Mouse (Mus musculus): ENCODE measurements around the gene Flii. TPM values are rescaled to one million over a fixed set of nuclear protein-coding genes. Genes with fewer than 3 reads are reported as not detected.

Gene Flii
- polyA plus RNA-seq, 1 experiment from 2014 or later: 76.7 TPM

- Histone ChIP-seq H3K27me3 (no peaks in the 10 kb centered on the region), H3K4me1 (no peaks in the 10 kb centered on the region), H3K4me2 (replicated peaks) (no peak overlapping the region), H3K9me3 (replicated peaks) (no peaks in the 10 kb centered on the region), H3K36me3 (peaks cover 99% of the 10 kb centered on the region), H3K27ac (no peak overlapping the region), H3K4me3 (no peak overlapping the region), H3K9ac (no peak overlapping the region)
- no peak for ATAC-seq (ENCODE audit: low FRiP score)
- 93% methylated on average over 18 of the region's 18 CpGs for WGBS
These were observed 15.0 kb downstream of the Flii start for GRCm38 (mm10) chr11:60712040-60712439.

- H3K36me3 ChIP-seq: peaks cover 99% of the 10 kb centered on the region
- H3K4me2 ChIP-seq (replicated peaks): no peak overlapping the region
- H3K4me1 ChIP-seq: no peaks in the 10 kb centered on the region
- ATAC-seq (ENCODE audit: low FRiP score): no peak
- no peaks in the 10 kb centered on the region for H3K27me3 ChIP-seq
- no peak overlapping the region for H3K27ac ChIP-seq
- no peaks in the 10 kb centered on the region for H3K9me3 ChIP-seq (replicated peaks)
- 97% methylated on average over 17 of the region's 17 CpGs for WGBS
- H3K9ac ChIP-seq: no peak overlapping the region
- H3K4me3 ChIP-seq: no peak overlapping the region
These were observed 15.8 kb downstream of the Flii start for GRCm38 (mm10) chr11:60711218-60711617.

GRCm38 (mm10) chr11:60709481-60710465, 17.3 kb downstream of the Flii start:
- Histone ChIP-seq H3K27me3 (no peaks in the 10 kb centered on the region), H3K4me3 (no peak overlapping the region), H3K36me3 (peaks cover 99% of the 10 kb centered on the region), H3K4me1 (no peaks in the 10 kb centered on the region), H3K9me3 (replicated peaks) (no peaks in the 10 kb centered on the region), H3K9ac (no peak overlapping the region), H3K27ac (no peak overlapping the region), H3K4me2 (replicated peaks) (no peak overlapping the region)
- ATAC-seq (ENCODE audit: low FRiP score): no peak
- 93% methylated on average over 45 of the region's 45 CpGs for WGBS

GRCm38 (mm10) chr11:60708631-60709030, 18.4 kb downstream of the Flii start:
- Histone ChIP-seq H3K36me3 (peaks cover 95% of the 10 kb centered on the region), H3K9me3 (replicated peaks) (no peaks in the 10 kb centered on the region), H3K4me3 (no peak overlapping the region), H3K4me1 (peaks cover 4% of the 10 kb centered on the region), H3K27me3 (no peaks in the 10 kb centered on the region), H3K27ac (no peak overlapping the region), H3K4me2 (replicated peaks) (no peak overlapping the region), H3K9ac (no peak overlapping the region)
- no peak for ATAC-seq (ENCODE audit: low FRiP score)
- WGBS: 91% methylated on average over 10 of the region's 10 CpGs

- no peak overlapping the region for H3K4me3 ChIP-seq
- H3K9ac ChIP-seq: no peak overlapping the region
- H3K4me1 ChIP-seq: peaks cover 13% of the 10 kb centered on the region
- H3K27ac ChIP-seq: no peak overlapping the region
- H3K9me3 ChIP-seq (replicated peaks): no peaks in the 10 kb centered on the region
- no peaks in the 10 kb centered on the region for H3K27me3 ChIP-seq
- peaks cover 90% of the 10 kb centered on the region for H3K36me3 ChIP-seq
- no peak for ATAC-seq (ENCODE audit: low FRiP score)
- 70% methylated on average over 3 of the region's 3 CpGs for WGBS
- H3K4me2 ChIP-seq (replicated peaks): no peak overlapping the region
These were observed 19.4 kb downstream of the Flii start for GRCm38 (mm10) chr11:60707672-60708071.

- peaks cover 82% of the 10 kb centered on the region for H3K36me3 ChIP-seq
- 91% methylated on average over 14 of the region's 14 CpGs for WGBS
These were observed 20.2 kb downstream of the Flii start for GRCm38 (mm10) chr11:60706696-60707480.

GRCm38 (mm10) chr11:60706076-60706475, 21.0 kb downstream of the Flii start:
- peaks cover 29% of the 10 kb centered on the region for H3K4me1 ChIP-seq
- no peaks in the 10 kb centered on the region for H3K9me3 ChIP-seq (replicated peaks)
- H3K4me2 ChIP-seq (replicated peaks): no peak overlapping the region
- H3K36me3 ChIP-seq: peaks cover 74% of the 10 kb centered on the region
- no peak overlapping the region for H3K9ac ChIP-seq
- no peak for ATAC-seq (ENCODE audit: low FRiP score)
- 92% methylated on average over 7 of the region's 7 CpGs for WGBS
- no peak overlapping the region for H3K4me3 ChIP-seq
- no peaks in the 10 kb centered on the region for H3K27me3 ChIP-seq
- no peak overlapping the region for H3K27ac ChIP-seq

More at GRCm38 (mm10) chr11:60706696-60707480, 20.2 kb downstream of the Flii start:
- no peak overlapping the region for H3K27ac ChIP-seq
- no peaks in the 10 kb centered on the region for H3K9me3 ChIP-seq (replicated peaks)
- H3K4me2 ChIP-seq (replicated peaks): no peak overlapping the region
- H3K4me1 ChIP-seq: peaks cover 21% of the 10 kb centered on the region
- H3K9ac ChIP-seq: no peak overlapping the region
- H3K27me3 ChIP-seq: no peaks in the 10 kb centered on the region
- ATAC-seq (ENCODE audit: low FRiP score): no peak
- no peak overlapping the region for H3K4me3 ChIP-seq

- no peak overlapping the region for H3K9ac ChIP-seq
- H3K27ac ChIP-seq: no peak overlapping the region
- no peak overlapping the region for H3K4me2 ChIP-seq (replicated peaks)
- no peak overlapping the region for H3K4me3 ChIP-seq
- H3K4me1 ChIP-seq: peaks cover 36% of the 10 kb centered on the region
- no peak for ATAC-seq (ENCODE audit: low FRiP score)
- no peaks in the 10 kb centered on the region for H3K27me3 ChIP-seq
- H3K36me3 ChIP-seq: peaks cover 66% of the 10 kb centered on the region
- 92% methylated on average over 3 of the region's 3 CpGs for WGBS
- H3K9me3 ChIP-seq (replicated peaks): no peaks in the 10 kb centered on the region
These were observed 21.8 kb downstream of the Flii start for GRCm38 (mm10) chr11:60705255-60705654.

GRCm38 (mm10) chr11:60704023-60704880, 22.8 kb downstream of the Flii start:
- no peak overlapping the region for H3K27ac ChIP-seq
- 95% methylated on average over 19 of the region's 19 CpGs for WGBS
- no peak overlapping the region for H3K4me2 ChIP-seq (replicated peaks)
- peak overlapping the region; percentile 6; the same call in 1 of the 2 replicates for H3K9ac ChIP-seq
- H3K27me3 ChIP-seq: no peaks in the 10 kb centered on the region
- H3K36me3 ChIP-seq: peaks cover 56% of the 10 kb centered on the region
- no peak for ATAC-seq (ENCODE audit: low FRiP score)
- H3K4me3 ChIP-seq: no peak overlapping the region
- H3K9me3 ChIP-seq (replicated peaks): no peaks in the 10 kb centered on the region
- H3K4me1 ChIP-seq: peaks cover 36% of the 10 kb centered on the region

- Histone ChIP-seq H3K36me3 (peaks cover 44% of the 10 kb centered on the region), H3K27ac (no peak overlapping the region), H3K27me3 (no peaks in the 10 kb centered on the region), H3K9ac (0 out of 2 replicates have a peak overlapping the region, but pooled peaks have one; percentile 23), H3K9me3 (replicated peaks) (no peaks in the 10 kb centered on the region), H3K4me3 (no peak overlapping the region), H3K4me2 (replicated peaks) (0 out of 2 replicates have a peak overlapping the region, but pooled peaks have one; percentile 15), H3K4me1 (peaks cover 43% of the 10 kb centered on the region)
- 22% methylated on average over 4 of the region's 4 CpGs for WGBS
- ATAC-seq (ENCODE audit: low FRiP score): no peak
These were observed 23.9 kb downstream of the Flii start for GRCm38 (mm10) chr11:60703131-60703530.

GRCm38 (mm10) chr11:60701611-60702010, 25.5 kb downstream of the Flii start:
- no peaks in the 10 kb centered on the region for H3K9me3 ChIP-seq (replicated peaks)
- H3K36me3 ChIP-seq: peaks cover 29% of the 10 kb centered on the region
- 87% methylated on average over 2 of the region's 4 CpGs for whole genome bisulfite sequencing
- no peak overlapping the region for H3K27ac ChIP-seq
- H3K4me1 ChIP-seq: peaks cover 43% of the 10 kb centered on the region
- no peak overlapping the region for H3K9ac ChIP-seq
- no peak for ATAC-seq (ENCODE audit: low FRiP score)
- peak overlapping the region; percentile 78 for H3K4me2 ChIP-seq (replicated peaks)
- no peaks in the 10 kb centered on the region for H3K27me3 ChIP-seq
- H3K4me3 ChIP-seq: 0 out of 2 replicates have a peak overlapping the region, but pooled peaks have one; percentile 70
